Mouse (Mus musculus): ENCODE data around the gene Atoh7. TPM values are rescaled to one million over a fixed set of nuclear protein-coding genes. Genes with fewer than 3 reads are reported as not detected.

Gene Atoh7
- polyA plus RNA-seq, 1 experiment from 2014 or later = 0.29 TPM

- H3K9me3 ChIP-seq = peaks cover 5% of the 10 kb centered on the region; the same call in 1 of the 2 replicates
- DNase-seq (ENCODE audit: low spot score) = no peak
- H3K27ac ChIP-seq (replicated peaks) = no peak overlapping the region
- no peaks in the 10 kb centered on the region for H3K36me3 ChIP-seq (replicated peaks)
- no peaks in the 10 kb centered on the region for H3K27me3 ChIP-seq (replicated peaks; ENCODE audit: low read depth, poor library complexity, severe bottlenecking)
- 86% methylated on average over 6 of the region's 6 CpGs for WGBS
- no peak overlapping the region for H3K4me3 ChIP-seq
- H3K4me1 ChIP-seq = no peaks in the 10 kb centered on the region
These were observed 14.4 kb downstream of the Atoh7 start for GRCm38 (mm10) chr10:63113716-63114360.

- no peaks in the 10 kb centered on the region for H3K4me1 ChIP-seq
- no peak overlapping the region for H3K27ac ChIP-seq (replicated peaks)
- peaks cover 5% of the 10 kb centered on the region; the same call in 1 of the 2 replicates for H3K9me3 ChIP-seq
- no peaks in the 10 kb centered on the region for H3K36me3 ChIP-seq (replicated peaks)
- DNase-seq (ENCODE audit: low spot score) = no peak
- WGBS = 86% methylated on average over 15 of the region's 15 CpGs
- H3K27me3 ChIP-seq (replicated peaks; ENCODE audit: low read depth, poor library complexity, severe bottlenecking) = no peaks in the 10 kb centered on the region
- H3K4me3 ChIP-seq = no peak overlapping the region
These were observed 16.4 kb downstream of the Atoh7 start for GRCm38 (mm10) chr10:63115881-63116280.

GRCm38 (mm10) chr10:63116376-63116775 is 16.9 kb downstream of the Atoh7 start:
- Histone ChIP-seq H3K36me3 (replicated peaks) (no peaks in the 10 kb centered on the region), H3K9me3 (0 out of 2 replicates have a peak, but pooled peaks cover under 1% of the 10 kb centered on the region), H3K4me3 (no peak overlapping the region), H3K4me1 (no peaks in the 10 kb centered on the region), H3K27ac (replicated peaks) (no peak overlapping the region), H3K27me3 (replicated peaks; ENCODE audit: low read depth, poor library complexity, severe bottlenecking) (no peaks in the 10 kb centered on the region)
- WGBS = 91% methylated on average over 9 of the region's 9 CpGs
- DNase-seq (ENCODE audit: low spot score) = no peak

GRCm38 (mm10) chr10:63117583-63117982 is 18.1 kb downstream of the Atoh7 start:
- Histone ChIP-seq H3K27ac (replicated peaks) (no peak overlapping the region), H3K27me3 (replicated peaks; ENCODE audit: low read depth, poor library complexity, severe bottlenecking) (no peaks in the 10 kb centered on the region), H3K4me1 (no peaks in the 10 kb centered on the region), H3K4me3 (no peak overlapping the region), H3K9me3 (no peaks in the 10 kb centered on the region), H3K36me3 (replicated peaks) (no peaks in the 10 kb centered on the region)
- 94% methylated on average over 8 of the region's 8 CpGs for WGBS
- DNase-seq (ENCODE audit: low spot score) = no peak

GRCm38 (mm10) chr10:63119916-63120315 is 20.5 kb downstream of the Atoh7 start:
- no peaks in the 10 kb centered on the region for H3K27me3 ChIP-seq (replicated peaks; ENCODE audit: low read depth, poor library complexity, severe bottlenecking)
- 81% methylated on average over 14 of the region's 14 CpGs for WGBS
- no peaks in the 10 kb centered on the region for H3K36me3 ChIP-seq (replicated peaks)
- H3K4me1 ChIP-seq = no peaks in the 10 kb centered on the region
- no peak overlapping the region for H3K27ac ChIP-seq (replicated peaks)
- DNase-seq (ENCODE audit: low spot score) = no peak
- H3K9me3 ChIP-seq = no peaks in the 10 kb centered on the region
- no peak overlapping the region for H3K4me3 ChIP-seq

- no peak for DNase-seq (ENCODE audit: low spot score)
- no peaks in the 10 kb centered on the region for H3K36me3 ChIP-seq (replicated peaks)
- H3K4me3 ChIP-seq = no peak overlapping the region
- no peak overlapping the region for H3K27ac ChIP-seq (replicated peaks)
- no peaks in the 10 kb centered on the region for H3K4me1 ChIP-seq
- H3K27me3 ChIP-seq (replicated peaks; ENCODE audit: low read depth, poor library complexity, severe bottlenecking) = no peaks in the 10 kb centered on the region
- 87% methylated on average over 14 of the region's 14 CpGs for WGBS
- no peaks in the 10 kb centered on the region for H3K9me3 ChIP-seq
These were observed 22.5 kb downstream of the Atoh7 start for GRCm38 (mm10) chr10:63121961-63122360.

- 31% methylated on average over 8 of the region's 8 CpGs for WGBS
- no peak overlapping the region for H3K4me3 ChIP-seq
- H3K9me3 ChIP-seq = no peaks in the 10 kb centered on the region
- no peaks in the 10 kb centered on the region for H3K4me1 ChIP-seq
- no peaks in the 10 kb centered on the region for H3K27me3 ChIP-seq (replicated peaks; ENCODE audit: low read depth, poor library complexity, severe bottlenecking)
- H3K36me3 ChIP-seq (replicated peaks) = no peaks in the 10 kb centered on the region
- H3K27ac ChIP-seq (replicated peaks) = no peak overlapping the region
- DNase-seq (ENCODE audit: low spot score) = peak; percentile 41
These were observed 23.1 kb downstream of the Atoh7 start for GRCm38 (mm10) chr10:63122516-63122915.

- DNase-seq (ENCODE audit: low spot score) = no peak
- 86% methylated on average over 8 of the region's 8 CpGs for WGBS
- Histone ChIP-seq H3K27me3 (replicated peaks; ENCODE audit: low read depth, poor library complexity, severe bottlenecking) (no peaks in the 10 kb centered on the region), H3K36me3 (replicated peaks) (no peaks in the 10 kb centered on the region), H3K4me3 (no peak overlapping the region), H3K27ac (replicated peaks) (no peak overlapping the region), H3K9me3 (no peaks in the 10 kb centered on the region), H3K4me1 (no peaks in the 10 kb centered on the region)
These were observed 23.7 kb downstream of the Atoh7 start for GRCm38 (mm10) chr10:63123141-63123540.

- Histone ChIP-seq H3K4me1 (no peaks in the 10 kb centered on the region), H3K27ac (replicated peaks) (no peak overlapping the region), H3K4me3 (no peak overlapping the region), H3K36me3 (replicated peaks) (no peaks in the 10 kb centered on the region), H3K9me3 (no peaks in the 10 kb centered on the region), H3K27me3 (replicated peaks; ENCODE audit: low read depth, poor library complexity, severe bottlenecking) (no peaks in the 10 kb centered on the region)
- DNase-seq (ENCODE audit: low spot score) = no peak
- WGBS = 91% methylated on average over 10 of the region's 10 CpGs
These were observed 24.6 kb downstream of the Atoh7 start for GRCm38 (mm10) chr10:63124016-63124415.

GRCm38 (mm10) chr10:63125343-63125742 is 25.9 kb downstream of the Atoh7 start:
- H3K27me3 ChIP-seq (replicated peaks; ENCODE audit: low read depth, poor library complexity, severe bottlenecking) = no peaks in the 10 kb centered on the region
- H3K27ac ChIP-seq (replicated peaks) = no peak overlapping the region
- H3K4me1 ChIP-seq = no peaks in the 10 kb centered on the region
- no peak overlapping the region for H3K4me3 ChIP-seq
- 36% methylated on average over 11 of the region's 11 CpGs for WGBS
- no peaks in the 10 kb centered on the region for H3K36me3 ChIP-seq (replicated peaks)
- no peaks in the 10 kb centered on the region for H3K9me3 ChIP-seq
- DNase-seq (ENCODE audit: low spot score) = peak; percentile 27

GRCm38 (mm10) chr10:63126116-63126515 is 26.7 kb downstream of the Atoh7 start:
- H3K4me1 ChIP-seq = no peaks in the 10 kb centered on the region
- no peaks in the 10 kb centered on the region for H3K27me3 ChIP-seq (replicated peaks; ENCODE audit: low read depth, poor library complexity, severe bottlenecking)
- no peak for DNase-seq (ENCODE audit: low spot score)
- H3K36me3 ChIP-seq (replicated peaks) = no peaks in the 10 kb centered on the region
- H3K4me3 ChIP-seq = no peak overlapping the region
- no peak overlapping the region for H3K27ac ChIP-seq (replicated peaks)
- WGBS = 80% methylated on average over 4 of the region's 4 CpGs
- no peaks in the 10 kb centered on the region for H3K9me3 ChIP-seq

- H3K9me3 ChIP-seq = no peaks in the 10 kb centered on the region
- WGBS = 92% methylated on average over 6 of the region's 6 CpGs
- no peaks in the 10 kb centered on the region for H3K4me1 ChIP-seq
- DNase-seq (ENCODE audit: low spot score) = no peak
- no peak overlapping the region for H3K27ac ChIP-seq (replicated peaks)
- H3K27me3 ChIP-seq (replicated peaks; ENCODE audit: low read depth, poor library complexity, severe bottlenecking) = no peaks in the 10 kb centered on the region
- H3K4me3 ChIP-seq = no peak overlapping the region
- H3K36me3 ChIP-seq (replicated peaks) = no peaks in the 10 kb centered on the region
These were observed 27.7 kb downstream of the Atoh7 start for GRCm38 (mm10) chr10:63127156-63127555.

- DNase-seq (ENCODE audit: low spot score) = no peak
- no peak overlapping the region for H3K4me3 ChIP-seq
- 74% methylated on average over 7 of the region's 7 CpGs for WGBS
These were observed 28.8 kb downstream of the Atoh7 start for GRCm38 (mm10) chr10:63128256-63128655.

More at GRCm38 (mm10) chr10:63128256-63128655, 28.8 kb downstream of the Atoh7 start:
- no peaks in the 10 kb centered on the region for H3K36me3 ChIP-seq (replicated peaks)
- H3K9me3 ChIP-seq = no peaks in the 10 kb centered on the region
- H3K4me1 ChIP-seq = no peaks in the 10 kb centered on the region
- H3K27me3 ChIP-seq (replicated peaks; ENCODE audit: low read depth, poor library complexity, severe bottlenecking) = no peaks in the 10 kb centered on the region
- H3K27ac ChIP-seq (replicated peaks) = no peak overlapping the region
